Mouse (Mus musculus): ENCODE results near the gene Bst1.

DNA sequence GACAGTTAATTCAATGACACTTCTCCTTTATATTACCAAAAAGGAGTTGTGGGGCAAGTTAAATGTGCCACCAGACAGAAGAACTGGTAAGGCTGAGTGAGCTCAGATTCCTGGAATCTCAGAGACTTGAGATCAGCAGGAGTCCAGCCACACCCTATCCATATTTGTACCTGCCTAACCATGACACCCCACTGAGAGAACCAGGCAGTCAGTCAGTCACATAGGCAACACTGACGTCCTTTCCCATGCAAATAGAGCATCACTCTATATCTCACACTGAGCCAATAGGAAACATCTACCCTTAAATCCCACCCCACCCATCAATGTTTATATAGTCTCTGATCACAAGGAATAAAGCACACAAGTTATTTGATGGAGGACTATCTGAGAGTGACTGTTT, 2.9 kb upstream of the Bst1 start:
- TF ChIP-seq CTCF (IDR thresholded peaks at IDR 0.05; ENCODE audit: borderline replicate concordance, insufficient read depth, low read length), result no peak
- no peak for TF ChIP-seq POLR2A (IDR thresholded peaks at IDR 0.05; ENCODE audit: low read depth, low read length)
